ENCODE assay signal across 20 mouse cellular contexts in genomic region chr1:153842121-153842740, GRCm38 (mm10). TPM values are rescaled to one million over a fixed set of nuclear protein-coding genes. Genes with fewer than 3 reads are reported as not detected.
DNase-seq lines count a peak whose midpoint lies in the region; TF ChIP-seq lines count a peak whose summit lies in the region.
"Had no signal": no experiment of that assay in that cellular context is flagged by ENCODE, and none has a peak within 500 bp of the region (broad histone marks: within the 10 kb centered on the region; RNA-seq: fewer than 3 reads in every experiment).

No protein-coding gene starts in this region.

- peaks cover 2 to 18% of the 10 kb centered on the region in 2 experiments; a peak in 3 of 4 replicates for H3K4me1 ChIP-seq in CH12.LX (ENCODE audit: control insufficient read depth in 1 of 2, insufficient read depth in 2 of 2)
- H3K4me1 ChIP-seq: forebrain, embryonic 12.5 days; midbrain, embryonic 10.5 days; neural tube, embryonic 15.5 days had no signal

- intact Hi-C loops in left cerebral cortex, postnatal 25 days (cut with DNase I): no loop called here
- intact Hi-C loops in left cerebral cortex, postnatal 10 days (cut with DNase I): no loop called here

- no peaks in the 10 kb centered on the region for H3K9me3 ChIP-seq in CH12.LX (replicated peaks; ENCODE audit: low read length)
- H3K9me3 ChIP-seq: forebrain, embryonic 12.5 days; midbrain, embryonic 10.5 days; neural tube, embryonic 15.5 days had no signal

- no peak overlapping the region for H3K4me3 ChIP-seq in CH12.LX (replicated peaks in 1 of 3; ENCODE audit: low read depth in 2 of 3, low read length in 2 of 3, poor library complexity in 1 of 3)
- H3K4me3 ChIP-seq: forebrain, embryonic 12.5 days; midbrain, embryonic 10.5 days; neural tube, embryonic 15.5 days had no signal

- no peak overlapping the region for H3K9ac ChIP-seq in CH12.LX (ENCODE audit: insufficient read depth, low read depth)
- H3K9ac ChIP-seq: forebrain, embryonic 12.5 days; neural tube, embryonic 15.5 days had no signal

- no peaks in the 10 kb centered on the region for H3K79me2 ChIP-seq in CH12.LX (replicated peaks; ENCODE audit: control insufficient read depth, extremely low read depth, insufficient read depth, poor library complexity, severe bottlenecking)

- TF ChIP-seq POLR2A in CH12.LX (IDR thresholded peaks at IDR 0.05; ENCODE audit: low read depth, low read length): no peak

- H3K27me3 ChIP-seq in CH12.LX (replicated peaks): no peaks in the 10 kb centered on the region
- H3K27me3 ChIP-seq: forebrain, embryonic 12.5 days; neural tube, embryonic 15.5 days had no signal

- dilution Hi-C loops in CH12.LX (cut with MboI; ENCODE audit: extremely low pct_ligation_motif_present, extremely low pct_unique_long_range_greater_than_20kb, low sequenced_read_pairs): no loop called here

- peak; percentile 11 to 66 for DNase-seq in left cerebral cortex, postnatal 25 days (ENCODE audit: low spot score in 2 of 2)
- DNase-seq in left cerebral cortex, postnatal 10 days (ENCODE audit: extremely low spot score in 1 of 2, low spot score in 2 of 2): no peak
- peak; percentile 8 for DNase-seq in CH12.LX (ENCODE audit: extremely low read depth)
- peak; percentile 24 for DNase-seq in brain, adult 2 months (ENCODE audit: low read depth, low spot score)
- DNase-seq in thymus, postnatal 10 days (ENCODE audit: low spot score in 2 of 2): peak; percentile 76
- no peak for DNase-seq in adrenal gland, adult 8-10 months
- no peak for DNase-seq in adrenal gland, postnatal 36 days
- DNase-seq: cerebellum, adult 18-20 months; heart, postnatal 4 days; kidney, adult 9 months; lung, postnatal 14 days had no signal

- no peak overlapping the region for H3K27ac ChIP-seq in CH12.LX (ENCODE audit: insufficient read depth, low read depth)
- H3K27ac ChIP-seq: forebrain, embryonic 12.5 days; midbrain, embryonic 10.5 days; neural tube, embryonic 15.5 days had no signal

- H3K36me3 ChIP-seq in CH12.LX (replicated peaks in 1 of 2; ENCODE audit: control insufficient read depth in 1 of 2, insufficient read depth in 1 of 2, low read length in 1 of 2): no peaks in the 10 kb centered on the region
- H3K36me3 ChIP-seq: forebrain, embryonic 12.5 days; midbrain, embryonic 10.5 days; neural tube, embryonic 15.5 days had no signal

- no peak for TF ChIP-seq EP300 in CH12.LX (IDR thresholded peaks at IDR 0.05; ENCODE audit: low read length)

- TF ChIP-seq CTCF in CH12.LX (conservative IDR thresholded peaks at IDR 0.05 in 1 of 2, IDR thresholded peaks at IDR 0.05 in 1 of 2; ENCODE audit: low read depth in 2 of 2, low read length in 2 of 2): no peak

- in situ Hi-C loops in CH12.LX (cut with MboI; ENCODE audit: low pct_ligation_motif_present, low pct_unique_long_range_greater_than_20kb, low sequenced_read_pairs): no loop called here

- no peak for TF ChIP-seq RAD21 in CH12.LX (IDR thresholded peaks at IDR 0.05; ENCODE audit: low read depth, low read length)

- H3K4me2 ChIP-seq in CH12.LX (ENCODE audit: insufficient read depth, low read depth, poor library complexity, severe bottlenecking): no peak overlapping the region
- H3K4me2 ChIP-seq: forebrain, embryonic 12.5 days; heart, embryonic 11.5 days; neural tube, embryonic 15.5 days had no signal

TF ChIP-seq in CH12.LX, 34 proteins besides CTCF, POLR2A, EP300 and RAD21:
- TF ChIP-seq USF1 (IDR thresholded peaks at IDR 0.05; ENCODE audit: low read depth, low read length) (no peak), ELF1 (IDR thresholded peaks at IDR 0.05; ENCODE audit: low read depth, low read length) (no peak), CHD1 (IDR thresholded peaks at IDR 0.05; ENCODE audit: low read depth, low read length) (no peak), ZKSCAN1 (IDR thresholded peaks at IDR 0.05; ENCODE audit: borderline replicate concordance, low read depth, low read length) (no peak), ZMIZ1 (IDR thresholded peaks at IDR 0.05; ENCODE audit: low read depth, low read length) (no peak), SMC3 (IDR thresholded peaks at IDR 0.05; ENCODE audit: low read depth, low read length) (no peak), UBTF (IDR thresholded peaks at IDR 0.05; ENCODE audit: low read depth, low read length) (no peak), MXI1 (IDR thresholded peaks at IDR 0.05; ENCODE audit: low read depth, low read length) (no peak), MAFK (IDR thresholded peaks at IDR 0.05; ENCODE audit: insufficient replicate concordance, low read length) (no peak)

RNA-seq across cellular contexts. Expression of gene Rgsl1, which starts 1.7 kb away (rescaled TPM):
- total RNA-seq in left cerebral cortex, postnatal 25 days (2021): 1 to 10 TPM; 1.2 to 1.6 TPM
- 1 to 10 TPM in 1 of 2 experiments, under 1 TPM in 1; 0.81 to 1.1 TPM for total RNA-seq in left cerebral cortex, postnatal 10 days (2021)
- total RNA-seq in CH12.LX (2012; rRNA removed): not detected in 2 replicates
- total RNA-seq in CH12.LX (2014; rRNA removed): not detected in 2 replicates
- polyA plus RNA-seq in CH12.LX (2012; ENCODE audit: insufficient read length, low read depth): 0.10 and 0.20 TPM in 2 replicates
- under 1 TPM in 3 of 4 experiments, not detected in 1; 0.10 to 0.65 (median 0.62) TPM for total RNA-seq in adrenal gland, adult 8-10 months (2022)
- total RNA-seq in adrenal gland, postnatal 36 days (2021): under 1 TPM in 1 of 2 experiments, not detected in 1; 0.10 TPM
- total RNA-seq: heart, postnatal 4 days had no signal
- polyA plus RNA-seq: heart, embryonic 11.5 days; midbrain, embryonic 10.5 days had no signal

RNA-seq across cellular contexts. Expression of gene Teddm1b, which starts 31.9 kb away (rescaled TPM):
- not detected for total RNA-seq in left cerebral cortex, postnatal 25 days (2021)
- total RNA-seq in left cerebral cortex, postnatal 10 days (2021): not detected
- 0.04 TPM in 1 of 2 replicates, not detected in the other for total RNA-seq in CH12.LX (2012; rRNA removed)
- not detected in 2 replicates for total RNA-seq in CH12.LX (2014; rRNA removed)
- 0.10 TPM in 1 of 2 replicates, not detected in the other for polyA plus RNA-seq in CH12.LX (2012; ENCODE audit: insufficient read length, low read depth)
- under 1 TPM in 1 of 4 experiments, not detected in 3; 0.14 TPM for total RNA-seq in adrenal gland, adult 8-10 months (2022)
- not detected for total RNA-seq in adrenal gland, postnatal 36 days (2021)
- total RNA-seq: gastrocnemius, adult 18-20 months; heart, postnatal 4 days had no signal
- polyA plus RNA-seq: cortical plate, adult 2 months had no signal

RNA-seq across cellular contexts. Expression of gene Teddm1a, which starts 49.3 kb away (rescaled TPM):
- not detected for total RNA-seq in left cerebral cortex, postnatal 25 days (2021)
- total RNA-seq in left cerebral cortex, postnatal 10 days (2021): not detected
- not detected in 2 replicates for total RNA-seq in CH12.LX (2012; rRNA removed)
- not detected in 2 replicates for total RNA-seq in CH12.LX (2014; rRNA removed)
- not detected in 2 replicates for polyA plus RNA-seq in CH12.LX (2012; ENCODE audit: insufficient read length, low read depth)
- not detected for total RNA-seq in adrenal gland, adult 8-10 months (2022)
- total RNA-seq in adrenal gland, postnatal 36 days (2021): not detected
- total RNA-seq: gastrocnemius, adult 18-20 months; heart, postnatal 4 days; layer of hippocampus, postnatal 36 days had no signal
- polyA plus RNA-seq: cortical plate, adult 2 months; embryonic facial prominence, embryonic 14.5 days; forebrain, embryonic 12.5 days; heart, embryonic 11.5 days; limb, embryonic 14.5 days; midbrain, embryonic 10.5 days; neural tube, embryonic 15.5 days had no signal

RNA-seq across cellular contexts. Expression of gene Glul, which starts 57.5 kb away (rescaled TPM):
- 1,000 to 10,000 TPM; 1,850 to 1,886 TPM for total RNA-seq in left cerebral cortex, postnatal 25 days (2021)
- 1,000 to 10,000 TPM in 1 of 2 experiments, 100 to 1,000 TPM in 1; 850 to 1,099 TPM for total RNA-seq in left cerebral cortex, postnatal 10 days (2021)
- total RNA-seq in CH12.LX (2012; rRNA removed): 22.6 and 23.0 TPM in 2 replicates
- 49.1 and 51.1 TPM in 2 replicates for total RNA-seq in CH12.LX (2014; rRNA removed)
- polyA plus RNA-seq in CH12.LX (2012; ENCODE audit: insufficient read length, low read depth): 45.2 and 58.7 TPM in 2 replicates
- total RNA-seq in adrenal gland, adult 8-10 months (2022): 1,000 to 10,000 TPM; 1,068 to 1,277 (median 1,158) TPM
- 1,000 to 10,000 TPM; 1,103 to 1,248 TPM for total RNA-seq in adrenal gland, postnatal 36 days (2021)

RNA-seq across cellular contexts. Expression of gene Teddm2, which starts 57.8 kb away (rescaled TPM):
- total RNA-seq in left cerebral cortex, postnatal 25 days (2021): 1 to 10 TPM; 2.9 to 4.0 TPM
- 1 to 10 TPM; 1.8 to 2.6 TPM for total RNA-seq in left cerebral cortex, postnatal 10 days (2021)
- total RNA-seq in CH12.LX (2012; rRNA removed) (0.04 TPM in 1 of 2 replicates, not detected in the other), CH12.LX (2014; rRNA removed) (not detected in 2 replicates)
- polyA plus RNA-seq in CH12.LX (2012; ENCODE audit: insufficient read length, low read depth): not detected in 2 replicates
- 1 to 10 TPM in 1 of 4 experiments, under 1 TPM in 3; 0.24 to 1.1 (median 0.59) TPM for total RNA-seq in adrenal gland, adult 8-10 months (2022)
- under 1 TPM; 0.30 to 0.36 TPM for total RNA-seq in adrenal gland, postnatal 36 days (2021)

Comparison
In these comparisons a context has a peak if more than half of its experiments do, and no peak if none do; other contexts are left out.
1. DNase-seq: peak in left cerebral cortex, postnatal 25 days (2 of 2), CH12.LX (single experiment), brain, adult 2 months (single experiment) and thymus, postnatal 10 days (2 of 2); none in left cerebral cortex, postnatal 10 days (0 of 2), adrenal gland, adult 8-10 months (single experiment) and adrenal gland, postnatal 36 days (0 of 2).